Mouse (Mus musculus): ENCODE data around the gene Eepd1. TPM values are rescaled to one million over a fixed set of nuclear protein-coding genes. Genes with fewer than 3 reads are reported as not detected.

Gene Eepd1
- total and polyA plus RNA-seq, 2 experiments from 2014 or later, result 19.9 to 21.4 TPM

DNA sequence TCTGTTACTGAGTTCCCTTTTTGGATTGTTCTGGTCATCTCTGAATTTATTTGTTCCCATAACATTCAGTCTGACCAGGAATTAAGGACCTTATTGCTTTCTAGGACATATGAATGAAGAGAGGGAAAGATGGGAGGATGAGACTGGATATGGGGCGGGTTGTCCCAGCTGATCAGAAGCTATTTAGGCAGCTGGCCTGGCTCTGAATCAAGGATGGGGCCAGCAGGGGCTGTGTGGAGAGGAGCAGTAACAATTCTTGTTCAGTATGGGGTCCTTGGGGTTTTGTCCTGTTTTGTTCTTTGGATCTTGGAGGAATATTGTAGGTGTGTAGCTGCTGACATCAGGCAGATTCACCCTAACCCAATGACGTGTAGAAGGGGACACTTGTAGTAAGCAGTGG is 3.7 kb downstream of the Eepd1 start:
- no peak for TF ChIP-seq EP300 (IDR thresholded peaks at IDR 0.05; ENCODE audit: low read depth)
- TF ChIP-seq CTCF (IDR thresholded peaks at IDR 0.05; ENCODE audit: low read depth), result no peak
- no peak for DNase-seq (ENCODE audit: low spot score)
- 0 out of 2 replicates have a peak, but pooled peaks cover 3% of the 10 kb centered on the region for H3K36me3 ChIP-seq (replicated peaks; ENCODE audit: control insufficient read depth, insufficient read depth, low read length)
- H3K4me2 ChIP-seq (ENCODE audit: low read depth, low read length), result peak overlapping the region; percentile 96
- WGBS, result 43% methylated on average over 2 of the region's 2 CpGs
- 0 out of 2 replicates have a peak overlapping the region, but pooled peaks have one; percentile 11 for H3K4me3 ChIP-seq (ENCODE audit: low read depth, low read length)
- no peaks in the 10 kb centered on the region for H3K27me3 ChIP-seq (ENCODE audit: control insufficient read depth, insufficient read depth, low read length)
- ATAC-seq (ENCODE audit: insufficient read depth, low read depth), result no peak
- peaks cover 75% of the 10 kb centered on the region for H3K4me1 ChIP-seq (ENCODE audit: control insufficient read depth, insufficient read depth)
- H3K9ac ChIP-seq (replicated peaks; ENCODE audit: low read depth, low read length), result no peak overlapping the region
- H3K9me3 ChIP-seq (replicated peaks; ENCODE audit: control insufficient read depth, low read length), result no peaks in the 10 kb centered on the region
- H3K27ac ChIP-seq (ENCODE audit: low read depth), result peak overlapping the region; percentile 11; the same call in 1 of the 2 replicates

DNA sequence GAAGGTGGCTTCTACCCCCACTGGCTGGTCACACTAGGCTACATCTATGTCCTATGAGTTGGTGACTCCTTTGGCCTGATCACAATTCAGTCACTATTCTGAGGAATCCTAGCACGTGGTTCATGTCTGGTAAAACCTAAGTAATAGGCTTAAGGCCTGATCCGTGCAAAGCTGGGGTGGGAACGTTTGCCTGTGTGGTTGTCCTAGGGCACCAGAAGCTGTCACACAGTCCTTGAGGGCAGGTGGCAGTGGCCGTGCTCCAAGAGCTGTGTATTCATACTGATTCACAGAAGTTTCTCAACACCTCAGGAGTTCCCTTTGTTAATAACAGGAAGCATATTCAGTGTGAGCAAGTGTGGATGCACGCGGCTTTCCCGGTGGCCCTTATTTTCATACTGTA is 4.1 kb downstream of the Eepd1 start:
- H3K27me3 ChIP-seq (ENCODE audit: control insufficient read depth, insufficient read depth, low read length), result no peaks in the 10 kb centered on the region
- peak overlapping the region; percentile 11; the same call in 1 of the 2 replicates for H3K27ac ChIP-seq (ENCODE audit: low read depth)
- ATAC-seq (ENCODE audit: insufficient read depth, low read depth) (no peak), DNase-seq (ENCODE audit: low spot score) (no peak)
- 0 out of 2 replicates have a peak, but pooled peaks cover 3% of the 10 kb centered on the region for H3K36me3 ChIP-seq (replicated peaks; ENCODE audit: control insufficient read depth, insufficient read depth, low read length)
- no peak for TF ChIP-seq EP300 (IDR thresholded peaks at IDR 0.05; ENCODE audit: low read depth)
- TF ChIP-seq CTCF (IDR thresholded peaks at IDR 0.05; ENCODE audit: low read depth), result no peak
- H3K4me1 ChIP-seq (ENCODE audit: control insufficient read depth, insufficient read depth), result peaks cover 75% of the 10 kb centered on the region
- no peaks in the 10 kb centered on the region for H3K9me3 ChIP-seq (replicated peaks; ENCODE audit: control insufficient read depth, low read length)
- 50% methylated on average over 7 of the region's 7 CpGs for WGBS
- H3K4me2 ChIP-seq (ENCODE audit: low read depth, low read length), result peak overlapping the region; percentile 96
- no peak overlapping the region for H3K9ac ChIP-seq (replicated peaks; ENCODE audit: low read depth, low read length)
- H3K4me3 ChIP-seq (ENCODE audit: low read depth, low read length), result 0 out of 2 replicates have a peak overlapping the region, but pooled peaks have one; percentile 11

DNA sequence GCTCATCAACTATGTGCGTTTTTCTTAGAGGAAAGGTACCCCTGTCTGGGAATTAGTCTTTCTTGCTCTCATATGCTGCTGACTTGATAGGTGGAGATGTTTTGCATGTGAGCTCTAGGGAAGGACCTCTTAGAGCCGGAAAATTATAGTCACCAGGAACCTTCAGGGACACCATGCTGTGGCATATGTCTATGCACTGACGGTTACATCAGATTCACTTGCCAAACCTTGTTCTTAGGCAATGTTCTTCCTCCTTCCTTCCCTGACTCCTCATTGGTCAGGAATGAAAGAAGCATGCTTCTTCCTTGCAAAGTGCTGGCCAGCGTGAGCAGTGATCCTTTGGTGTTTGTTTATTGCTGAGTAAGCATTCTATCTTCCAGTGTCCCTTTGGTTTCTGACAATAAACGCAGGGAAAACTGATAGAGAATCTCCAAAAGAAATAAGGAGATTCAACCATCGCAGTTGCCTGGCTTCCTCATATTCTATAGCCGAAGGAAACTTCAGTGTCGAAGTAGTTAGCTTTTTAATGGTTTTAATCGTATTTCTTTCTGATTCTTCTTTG is 5.0 kb downstream of the Eepd1 start:
- no peak for DNase-seq (ENCODE audit: low spot score)
- Histone ChIP-seq H3K36me3 (replicated peaks; ENCODE audit: control insufficient read depth, insufficient read depth, low read length) (0 out of 2 replicates have a peak, but pooled peaks cover 3% of the 10 kb centered on the region), H3K9me3 (replicated peaks; ENCODE audit: control insufficient read depth, low read length) (no peaks in the 10 kb centered on the region), H3K27ac (ENCODE audit: low read depth) (no peak overlapping the region), H3K4me3 (ENCODE audit: low read depth, low read length) (no peak overlapping the region), H3K27me3 (ENCODE audit: control insufficient read depth, insufficient read depth, low read length) (no peaks in the 10 kb centered on the region), H3K4me2 (ENCODE audit: low read depth, low read length) (peak overlapping the region; percentile 96; the same call in 1 of the 2 replicates), H3K4me1 (ENCODE audit: control insufficient read depth, insufficient read depth) (peaks cover 75% of the 10 kb centered on the region), H3K9ac (replicated peaks; ENCODE audit: low read depth, low read length) (no peak overlapping the region)
- TF ChIP-seq CTCF (IDR thresholded peaks at IDR 0.05; ENCODE audit: low read depth) (no peak), EP300 (IDR thresholded peaks at IDR 0.05; ENCODE audit: low read depth) (no peak)
- ATAC-seq (ENCODE audit: insufficient read depth, low read depth), result no peak
- WGBS, result 85% methylated on average over 9 of the region's 9 CpGs

DNA sequence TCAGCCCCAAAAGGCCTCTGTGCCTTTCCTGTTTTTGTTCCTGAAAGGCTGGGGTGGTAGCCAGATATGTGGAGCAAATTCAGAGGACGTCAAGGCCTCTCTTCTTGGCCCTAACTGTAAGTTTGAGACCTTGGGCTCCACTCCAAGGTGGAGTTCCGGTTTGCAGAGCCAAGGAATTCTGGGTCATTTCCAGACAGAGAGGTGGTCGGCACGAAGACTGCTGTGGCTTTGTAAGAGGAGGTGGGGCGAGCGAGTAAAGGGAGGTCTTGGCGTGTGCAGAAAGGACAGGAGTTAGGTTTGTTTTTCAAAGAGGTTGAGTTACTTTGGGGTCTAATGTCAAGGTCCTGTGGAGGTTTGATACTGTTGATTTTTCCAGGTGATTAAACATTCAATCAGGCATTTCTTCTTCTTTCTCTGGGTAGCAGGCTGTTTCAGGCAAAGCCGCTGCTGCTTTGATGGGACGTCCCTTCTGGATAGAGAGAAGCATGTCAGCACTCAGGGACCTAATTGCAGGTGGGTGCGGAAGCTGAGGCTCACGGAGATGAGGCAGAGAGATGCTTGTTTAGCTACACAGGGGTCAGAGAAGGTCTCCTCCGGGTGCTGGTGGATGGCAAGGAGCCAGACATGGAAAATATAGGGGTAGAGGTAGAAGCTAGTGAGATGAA is 6.2 kb downstream of the Eepd1 start:
- H3K9ac ChIP-seq (replicated peaks; ENCODE audit: low read depth, low read length), result no peak overlapping the region
- no peak for DNase-seq (ENCODE audit: low spot score)
- no peaks in the 10 kb centered on the region for H3K27me3 ChIP-seq (ENCODE audit: control insufficient read depth, insufficient read depth, low read length)
- H3K9me3 ChIP-seq (replicated peaks; ENCODE audit: control insufficient read depth, low read length), result no peaks in the 10 kb centered on the region
- ATAC-seq (ENCODE audit: insufficient read depth, low read depth), result no peak
- H3K36me3 ChIP-seq (replicated peaks; ENCODE audit: control insufficient read depth, insufficient read depth, low read length), result 0 out of 2 replicates have a peak, but pooled peaks cover 3% of the 10 kb centered on the region
- no peak for TF ChIP-seq CTCF (IDR thresholded peaks at IDR 0.05; ENCODE audit: low read depth)
- peak overlapping the region; percentile 58 for H3K27ac ChIP-seq (ENCODE audit: low read depth)
- H3K4me3 ChIP-seq (ENCODE audit: low read depth, low read length), result no peak overlapping the region
- H3K4me2 ChIP-seq (ENCODE audit: low read depth, low read length), result peak overlapping the region; percentile 9; the same call in 1 of the 2 replicates
- peaks cover 69% of the 10 kb centered on the region for H3K4me1 ChIP-seq (ENCODE audit: control insufficient read depth, insufficient read depth)
- 33% methylated on average over 12 of the region's 12 CpGs for WGBS

DNA sequence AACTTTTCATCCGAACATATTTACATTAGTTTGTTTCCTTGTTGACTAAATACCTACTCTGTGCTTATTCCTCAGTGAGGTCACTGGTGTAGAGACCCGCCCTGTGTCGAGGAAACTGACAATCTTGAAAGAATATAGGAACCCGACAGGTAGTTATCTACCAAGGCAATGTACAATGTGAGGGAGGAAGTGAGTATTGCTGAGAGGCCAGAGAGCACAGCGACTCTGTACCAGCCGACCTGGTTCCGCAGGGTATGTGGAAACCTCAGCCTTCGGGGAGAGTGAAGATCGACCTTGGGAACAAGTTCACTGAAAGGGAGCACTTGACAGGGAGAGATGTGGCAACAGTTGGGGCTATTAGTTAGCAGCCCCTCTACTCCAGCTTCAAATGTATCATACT is 7.2 kb downstream of the Eepd1 start:
- 80% methylated on average over 9 of the region's 9 CpGs for WGBS

More for the DNA sequence above, 7.2 kb downstream of the Eepd1 start:
- H3K4me1 ChIP-seq (ENCODE audit: control insufficient read depth, insufficient read depth), result peaks cover 62% of the 10 kb centered on the region
- TF ChIP-seq EP300 (IDR thresholded peaks at IDR 0.05; ENCODE audit: low read depth) (no peak), CTCF (IDR thresholded peaks at IDR 0.05; ENCODE audit: low read depth) (no peak)
- H3K27ac ChIP-seq (ENCODE audit: low read depth), result no peak overlapping the region
- H3K27me3 ChIP-seq (ENCODE audit: control insufficient read depth, insufficient read depth, low read length), result no peaks in the 10 kb centered on the region
- H3K36me3 ChIP-seq (replicated peaks; ENCODE audit: control insufficient read depth, insufficient read depth, low read length), result 0 out of 2 replicates have a peak, but pooled peaks cover 3% of the 10 kb centered on the region
- H3K9me3 ChIP-seq (replicated peaks; ENCODE audit: control insufficient read depth, low read length), result no peaks in the 10 kb centered on the region
- DNase-seq (ENCODE audit: low spot score), result no peak
- no peak overlapping the region for H3K4me3 ChIP-seq (ENCODE audit: low read depth, low read length)
- no peak overlapping the region for H3K4me2 ChIP-seq (ENCODE audit: low read depth, low read length)
- no peak for ATAC-seq (ENCODE audit: insufficient read depth, low read depth)
- H3K9ac ChIP-seq (replicated peaks; ENCODE audit: low read depth, low read length), result no peak overlapping the region
